Mouse (Mus musculus): Measurements from ENCODE around the gene Sox18. TPM values are rescaled to one million over a fixed set of nuclear protein-coding genes. Genes with fewer than 3 reads are reported as not detected.

The Sox18 gene
- polyA plus RNA-seq, 1 experiment from 2014 or later = 65.2 TPM

- Histone ChIP-seq H3K4me3 (ENCODE audit: low read length) (no peak overlapping the region), H3K4me2 (replicated peaks; ENCODE audit: low read depth, low read length) (no peak overlapping the region), H3K9me3 (ENCODE audit: low read length) (no peaks in the 10 kb centered on the region), H3K36me3 (ENCODE audit: insufficient read depth, low read length) (peaks cover 21% of the 10 kb centered on the region), H3K27me3 (ENCODE audit: insufficient read depth, low read length) (no peaks in the 10 kb centered on the region), H3K4me1 (ENCODE audit: insufficient read depth, low read length) (peaks cover 12% of the 10 kb centered on the region; the same call in 1 of the 2 replicates), H3K27ac (ENCODE audit: low read length) (0 out of 2 replicates have a peak overlapping the region, but pooled peaks have one; percentile 5), H3K9ac (replicated peaks; ENCODE audit: low read length) (no peak overlapping the region)
- WGBS = 85% methylated on average over 7 of the region's 7 CpGs
- ATAC-seq (ENCODE audit: low FRiP score, low TSS enrichment) = no peak
Measured at GRCm38 (mm10) chr2:181658528-181658927, 12.9 kb downstream of the Sox18 start.

GRCm38 (mm10) chr2:181657441-181657840, 14.0 kb downstream of the Sox18 start:
- ATAC-seq (ENCODE audit: low FRiP score, low TSS enrichment) = no peak
- no peaks in the 10 kb centered on the region for H3K27me3 ChIP-seq (ENCODE audit: insufficient read depth, low read length)
- no peak overlapping the region for H3K27ac ChIP-seq (ENCODE audit: low read length)
- no peak overlapping the region for H3K9ac ChIP-seq (replicated peaks; ENCODE audit: low read length)
- H3K4me1 ChIP-seq (ENCODE audit: insufficient read depth, low read length) = peaks cover 12% of the 10 kb centered on the region; the same call in 1 of the 2 replicates
- H3K36me3 ChIP-seq (ENCODE audit: insufficient read depth, low read length) = peaks cover 32% of the 10 kb centered on the region
- H3K9me3 ChIP-seq (ENCODE audit: low read length) = no peaks in the 10 kb centered on the region
- no peak overlapping the region for H3K4me2 ChIP-seq (replicated peaks; ENCODE audit: low read depth, low read length)
- WGBS = 49% methylated on average over 2 of the region's 2 CpGs
- no peak overlapping the region for H3K4me3 ChIP-seq (ENCODE audit: low read length)

GRCm38 (mm10) chr2:181656734-181657133, 14.7 kb downstream of the Sox18 start, which contains the start of gene Gm29797:
TSS of gene Gm29797 (plus strand) at chr2:181657034.
- 36% methylated on average over 3 of the region's 3 CpGs for WGBS
- Histone ChIP-seq H3K9me3 (ENCODE audit: low read length) (no peaks in the 10 kb centered on the region), H3K4me1 (ENCODE audit: insufficient read depth, low read length) (peaks cover 12% of the 10 kb centered on the region; the same call in 1 of the 2 replicates), H3K36me3 (ENCODE audit: insufficient read depth, low read length) (peaks cover 37% of the 10 kb centered on the region), H3K27me3 (ENCODE audit: insufficient read depth, low read length) (no peaks in the 10 kb centered on the region), H3K4me2 (replicated peaks; ENCODE audit: low read depth, low read length) (no peak within 1 kb of the TSS), H3K9ac (replicated peaks; ENCODE audit: low read length) (no peak within 1 kb of the TSS), H3K4me3 (ENCODE audit: low read length) (no peak within 1 kb of the TSS), H3K27ac (ENCODE audit: low read length) (no peak within 1 kb of the TSS)
- no peak for ATAC-seq (ENCODE audit: low FRiP score, low TSS enrichment)

- Histone ChIP-seq H3K27ac (ENCODE audit: low read length) (no peak overlapping the region), H3K4me3 (ENCODE audit: low read length) (no peak overlapping the region), H3K36me3 (ENCODE audit: insufficient read depth, low read length) (peaks cover 63% of the 10 kb centered on the region), H3K4me1 (ENCODE audit: insufficient read depth, low read length) (0 out of 2 replicates have a peak, but pooled peaks cover 3% of the 10 kb centered on the region), H3K4me2 (replicated peaks; ENCODE audit: low read depth, low read length) (no peak overlapping the region), H3K9ac (replicated peaks; ENCODE audit: low read length) (no peak overlapping the region), H3K27me3 (ENCODE audit: insufficient read depth, low read length) (no peaks in the 10 kb centered on the region), H3K9me3 (ENCODE audit: low read length) (no peaks in the 10 kb centered on the region)
- ATAC-seq (ENCODE audit: low FRiP score, low TSS enrichment) = no peak
- 84% methylated on average over 1 of the region's 1 CpGs for WGBS
Measured at GRCm38 (mm10) chr2:181653523-181653922, 17.9 kb downstream of the Sox18 start.

- H3K36me3 ChIP-seq (ENCODE audit: insufficient read depth, low read length) = peaks cover 68% of the 10 kb centered on the region
- no peak overlapping the region for H3K4me2 ChIP-seq (replicated peaks; ENCODE audit: low read depth, low read length)
- H3K27ac ChIP-seq (ENCODE audit: low read length) = no peak overlapping the region
- H3K9ac ChIP-seq (replicated peaks; ENCODE audit: low read length) = no peak overlapping the region
- no peaks in the 10 kb centered on the region for H3K9me3 ChIP-seq (ENCODE audit: low read length)
- H3K4me3 ChIP-seq (ENCODE audit: low read length) = no peak overlapping the region
- ATAC-seq (ENCODE audit: low FRiP score, low TSS enrichment) = no peak
- H3K4me1 ChIP-seq (ENCODE audit: insufficient read depth, low read length) = 0 out of 2 replicates have a peak, but pooled peaks cover 3% of the 10 kb centered on the region
- no peaks in the 10 kb centered on the region for H3K27me3 ChIP-seq (ENCODE audit: insufficient read depth, low read length)
Measured at GRCm38 (mm10) chr2:181653065-181653464, 18.4 kb downstream of the Sox18 start.

GRCm38 (mm10) chr2:181648926-181649325, 22.5 kb downstream of the Sox18 start:
- peaks cover 84% of the 10 kb centered on the region for H3K36me3 ChIP-seq (ENCODE audit: insufficient read depth, low read length)
- no peak for ATAC-seq (ENCODE audit: low FRiP score, low TSS enrichment)

GRCm38 (mm10) chr2:181646626-181647472, 24.6 kb downstream of the Sox18 start:
- no peak overlapping the region for H3K27ac ChIP-seq (ENCODE audit: low read length)
- 77% methylated on average over 6 of the region's 6 CpGs for WGBS
- H3K4me3 ChIP-seq (ENCODE audit: low read length) = no peak overlapping the region
- no peaks in the 10 kb centered on the region for H3K9me3 ChIP-seq (ENCODE audit: low read length)
- H3K9ac ChIP-seq (replicated peaks; ENCODE audit: low read length) = no peak overlapping the region
- no peaks in the 10 kb centered on the region for H3K27me3 ChIP-seq (ENCODE audit: insufficient read depth, low read length)
- H3K4me2 ChIP-seq (replicated peaks; ENCODE audit: low read depth, low read length) = no peak overlapping the region
- ATAC-seq (ENCODE audit: low FRiP score, low TSS enrichment) = 0 out of 2 replicates have a peak, but pooled peaks have one; percentile 12
- peaks cover 80% of the 10 kb centered on the region for H3K36me3 ChIP-seq (ENCODE audit: insufficient read depth, low read length)
- no peaks in the 10 kb centered on the region for H3K4me1 ChIP-seq (ENCODE audit: insufficient read depth, low read length)

More at GRCm38 (mm10) chr2:181648926-181649325, 22.5 kb downstream of the Sox18 start:
- H3K9me3 ChIP-seq (ENCODE audit: low read length) = no peaks in the 10 kb centered on the region
- WGBS = 96% methylated on average over 10 of the region's 10 CpGs
- H3K4me3 ChIP-seq (ENCODE audit: low read length) = no peak overlapping the region
- no peak overlapping the region for H3K9ac ChIP-seq (replicated peaks; ENCODE audit: low read length)
- no peaks in the 10 kb centered on the region for H3K4me1 ChIP-seq (ENCODE audit: insufficient read depth, low read length)
- no peaks in the 10 kb centered on the region for H3K27me3 ChIP-seq (ENCODE audit: insufficient read depth, low read length)
- H3K27ac ChIP-seq (ENCODE audit: low read length) = no peak overlapping the region
- no peak overlapping the region for H3K4me2 ChIP-seq (replicated peaks; ENCODE audit: low read depth, low read length)

- peaks cover 85% of the 10 kb centered on the region for H3K36me3 ChIP-seq (ENCODE audit: insufficient read depth, low read length)
- 95% methylated on average over 3 of the region's 3 CpGs for WGBS
- no peak overlapping the region for H3K9ac ChIP-seq (replicated peaks; ENCODE audit: low read length)
- H3K4me2 ChIP-seq (replicated peaks; ENCODE audit: low read depth, low read length) = no peak overlapping the region
- no peak overlapping the region for H3K27ac ChIP-seq (ENCODE audit: low read length)
- H3K9me3 ChIP-seq (ENCODE audit: low read length) = no peaks in the 10 kb centered on the region
- ATAC-seq (ENCODE audit: low FRiP score, low TSS enrichment) = no peak
- no peaks in the 10 kb centered on the region for H3K27me3 ChIP-seq (ENCODE audit: insufficient read depth, low read length)
- no peak overlapping the region for H3K4me3 ChIP-seq (ENCODE audit: low read length)
- H3K4me1 ChIP-seq (ENCODE audit: insufficient read depth, low read length) = no peaks in the 10 kb centered on the region
Measured at GRCm38 (mm10) chr2:181645666-181646065, 25.8 kb downstream of the Sox18 start.

- 92% methylated on average over 2 of the region's 2 CpGs for WGBS
- Histone ChIP-seq H3K36me3 (ENCODE audit: insufficient read depth, low read length) (peaks cover 80% of the 10 kb centered on the region), H3K9ac (replicated peaks; ENCODE audit: low read length) (no peak overlapping the region)
Measured at GRCm38 (mm10) chr2:181644361-181644760, 27.1 kb downstream of the Sox18 start.

GRCm38 (mm10) chr2:181635865-181636264, 35.6 kb downstream of the Sox18 start:
- Histone ChIP-seq H3K36me3 (ENCODE audit: insufficient read depth, low read length) (peaks cover 64% of the 10 kb centered on the region), H3K4me3 (ENCODE audit: low read length) (no peak overlapping the region), H3K4me2 (replicated peaks; ENCODE audit: low read depth, low read length) (no peak overlapping the region), H3K27ac (ENCODE audit: low read length) (no peak overlapping the region), H3K27me3 (ENCODE audit: insufficient read depth, low read length) (no peaks in the 10 kb centered on the region), H3K9me3 (ENCODE audit: low read length) (no peaks in the 10 kb centered on the region), H3K9ac (replicated peaks; ENCODE audit: low read length) (no peak overlapping the region), H3K4me1 (ENCODE audit: insufficient read depth, low read length) (no peaks in the 10 kb centered on the region)
- WGBS = 91% methylated on average over 3 of the region's 3 CpGs
- ATAC-seq (ENCODE audit: low FRiP score, low TSS enrichment) = no peak

More at GRCm38 (mm10) chr2:181644361-181644760, 27.1 kb downstream of the Sox18 start:
- Histone ChIP-seq H3K9me3 (ENCODE audit: low read length) (no peaks in the 10 kb centered on the region), H3K4me1 (ENCODE audit: insufficient read depth, low read length) (no peaks in the 10 kb centered on the region), H3K27ac (ENCODE audit: low read length) (no peak overlapping the region), H3K27me3 (ENCODE audit: insufficient read depth, low read length) (no peaks in the 10 kb centered on the region), H3K4me3 (ENCODE audit: low read length) (no peak overlapping the region), H3K4me2 (replicated peaks; ENCODE audit: low read depth, low read length) (no peak overlapping the region)
- no peak for ATAC-seq (ENCODE audit: low FRiP score, low TSS enrichment)
